Mouse (Mus musculus): Measurements from ENCODE around the gene Prkcb. TPM values are rescaled to one million over a fixed set of nuclear protein-coding genes. Genes with fewer than 3 reads are reported as not detected.

Prkcb gene
- polyA plus RNA-seq, 1 experiment: 6.1 TPM

GRCm38 (mm10) chr7:122388858-122389257, 100.3 kb downstream of the Prkcb start:
- 72% methylated on average over 5 of the region's 5 CpGs for WGBS
- TF ChIP-seq CTCF (conservative IDR thresholded peaks at IDR 0.05; ENCODE audit: insufficient read depth, insufficient read length, low read depth, low read length) (no peak), POLR2A (IDR thresholded peaks at IDR 0.05; ENCODE audit: low read depth, low read length) (no peak)

GRCm38 (mm10) chr7:122389633-122390032, 101.1 kb downstream of the Prkcb start:
- Histone ChIP-seq H3K27me3 (replicated peaks; ENCODE audit: control insufficient read depth, insufficient read depth, low read length) (no peaks in the 10 kb centered on the region), H3K4me3 (ENCODE audit: insufficient read depth, low read depth, low read length) (no peak overlapping the region), H3K4me1 (ENCODE audit: control insufficient read depth, insufficient read depth, low read length) (no peaks in the 10 kb centered on the region), H3K27ac (ENCODE audit: insufficient read depth, low read depth, low read length) (no peak overlapping the region), H3K36me3 (ENCODE audit: control insufficient read depth, insufficient read depth, low read length) (no peaks in the 10 kb centered on the region)
- DNase-seq: no peak
- 38% methylated on average over 6 of the region's 6 CpGs for WGBS
- TF ChIP-seq POLR2A (IDR thresholded peaks at IDR 0.05; ENCODE audit: low read depth, low read length) (no peak), CTCF (conservative IDR thresholded peaks at IDR 0.05; ENCODE audit: insufficient read depth, insufficient read length, low read depth, low read length) (no peak)

More at GRCm38 (mm10) chr7:122388858-122389257, 100.3 kb downstream of the Prkcb start:
- no peak for DNase-seq
- Histone ChIP-seq H3K27me3 (replicated peaks; ENCODE audit: control insufficient read depth, insufficient read depth, low read length) (no peaks in the 10 kb centered on the region), H3K36me3 (ENCODE audit: control insufficient read depth, insufficient read depth, low read length) (no peaks in the 10 kb centered on the region), H3K4me1 (ENCODE audit: control insufficient read depth, insufficient read depth, low read length) (no peaks in the 10 kb centered on the region), H3K27ac (ENCODE audit: insufficient read depth, low read depth, low read length) (no peak overlapping the region), H3K4me3 (ENCODE audit: insufficient read depth, low read depth, low read length) (no peak overlapping the region)

GRCm38 (mm10) chr7:122390200-122390599, 101.6 kb downstream of the Prkcb start:
- no peak overlapping the region for H3K27ac ChIP-seq (ENCODE audit: insufficient read depth, low read depth, low read length)
- H3K4me3 ChIP-seq (ENCODE audit: insufficient read depth, low read depth, low read length): no peak overlapping the region
- TF ChIP-seq POLR2A (IDR thresholded peaks at IDR 0.05; ENCODE audit: low read depth, low read length) (no peak), CTCF (conservative IDR thresholded peaks at IDR 0.05; ENCODE audit: insufficient read depth, insufficient read length, low read depth, low read length) (no peak)
- no peaks in the 10 kb centered on the region for H3K4me1 ChIP-seq (ENCODE audit: control insufficient read depth, insufficient read depth, low read length)
- H3K36me3 ChIP-seq (ENCODE audit: control insufficient read depth, insufficient read depth, low read length): no peaks in the 10 kb centered on the region
- no peaks in the 10 kb centered on the region for H3K27me3 ChIP-seq (replicated peaks; ENCODE audit: control insufficient read depth, insufficient read depth, low read length)
- 75% methylated on average over 5 of the region's 5 CpGs for WGBS
- no peak for DNase-seq

GRCm38 (mm10) chr7:122390683-122391082, 102.1 kb downstream of the Prkcb start:
- Histone ChIP-seq H3K4me1 (ENCODE audit: control insufficient read depth, insufficient read depth, low read length) (no peaks in the 10 kb centered on the region), H3K4me3 (ENCODE audit: insufficient read depth, low read depth, low read length) (no peak overlapping the region), H3K27me3 (replicated peaks; ENCODE audit: control insufficient read depth, insufficient read depth, low read length) (no peaks in the 10 kb centered on the region), H3K36me3 (ENCODE audit: control insufficient read depth, insufficient read depth, low read length) (no peaks in the 10 kb centered on the region), H3K27ac (ENCODE audit: insufficient read depth, low read depth, low read length) (no peak overlapping the region)
- no peak for DNase-seq
- TF ChIP-seq POLR2A (IDR thresholded peaks at IDR 0.05; ENCODE audit: low read depth, low read length) (no peak), CTCF (conservative IDR thresholded peaks at IDR 0.05; ENCODE audit: insufficient read depth, insufficient read length, low read depth, low read length) (no peak)
- WGBS: 70% methylated on average over 4 of the region's 4 CpGs

GRCm38 (mm10) chr7:122391382-122391781, 102.8 kb downstream of the Prkcb start:
- no peak for TF ChIP-seq CTCF (conservative IDR thresholded peaks at IDR 0.05; ENCODE audit: insufficient read depth, insufficient read length, low read depth, low read length)
- no peak for TF ChIP-seq POLR2A (IDR thresholded peaks at IDR 0.05; ENCODE audit: low read depth, low read length)
- H3K4me3 ChIP-seq (ENCODE audit: insufficient read depth, low read depth, low read length): no peak overlapping the region
- DNase-seq: no peak
- H3K27ac ChIP-seq (ENCODE audit: insufficient read depth, low read depth, low read length): no peak overlapping the region
- WGBS: 77% methylated on average over 3 of the region's 3 CpGs
- H3K27me3 ChIP-seq (replicated peaks; ENCODE audit: control insufficient read depth, insufficient read depth, low read length): no peaks in the 10 kb centered on the region
- no peaks in the 10 kb centered on the region for H3K4me1 ChIP-seq (ENCODE audit: control insufficient read depth, insufficient read depth, low read length)
- no peaks in the 10 kb centered on the region for H3K36me3 ChIP-seq (ENCODE audit: control insufficient read depth, insufficient read depth, low read length)

DNA sequence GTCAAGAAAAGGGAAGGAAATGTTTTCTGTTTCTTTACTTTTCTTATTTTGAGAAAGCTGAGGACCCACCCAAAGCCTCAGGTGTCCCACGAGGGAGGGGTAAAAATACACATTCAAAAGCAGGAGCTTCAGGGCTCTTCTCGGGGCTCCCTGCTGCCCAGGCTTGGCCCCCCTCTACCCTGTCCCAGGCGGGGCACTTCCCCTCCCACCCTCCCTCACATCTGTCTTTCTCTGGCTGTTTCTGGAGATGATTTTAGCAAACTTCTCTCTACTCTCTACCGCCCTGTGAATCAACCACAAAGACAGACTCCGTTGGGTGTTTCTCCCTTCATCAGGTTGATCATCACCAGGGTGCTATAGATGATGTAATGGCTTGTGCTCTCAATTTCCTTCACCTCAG, 105.4 kb downstream of the Prkcb start:
- Histone ChIP-seq H3K4me1 (ENCODE audit: control insufficient read depth, insufficient read depth, low read length) (no peaks in the 10 kb centered on the region), H3K27me3 (replicated peaks; ENCODE audit: control insufficient read depth, insufficient read depth, low read length) (no peaks in the 10 kb centered on the region), H3K27ac (ENCODE audit: insufficient read depth, low read depth, low read length) (no peak overlapping the region), H3K36me3 (ENCODE audit: control insufficient read depth, insufficient read depth, low read length) (no peaks in the 10 kb centered on the region), H3K4me3 (ENCODE audit: insufficient read depth, low read depth, low read length) (no peak overlapping the region)
- TF ChIP-seq CTCF (conservative IDR thresholded peaks at IDR 0.05; ENCODE audit: insufficient read depth, insufficient read length, low read depth, low read length) (no peak), POLR2A (IDR thresholded peaks at IDR 0.05; ENCODE audit: low read depth, low read length) (no peak)
- no peak for DNase-seq
- WGBS: 53% methylated on average over 5 of the region's 5 CpGs

DNA sequence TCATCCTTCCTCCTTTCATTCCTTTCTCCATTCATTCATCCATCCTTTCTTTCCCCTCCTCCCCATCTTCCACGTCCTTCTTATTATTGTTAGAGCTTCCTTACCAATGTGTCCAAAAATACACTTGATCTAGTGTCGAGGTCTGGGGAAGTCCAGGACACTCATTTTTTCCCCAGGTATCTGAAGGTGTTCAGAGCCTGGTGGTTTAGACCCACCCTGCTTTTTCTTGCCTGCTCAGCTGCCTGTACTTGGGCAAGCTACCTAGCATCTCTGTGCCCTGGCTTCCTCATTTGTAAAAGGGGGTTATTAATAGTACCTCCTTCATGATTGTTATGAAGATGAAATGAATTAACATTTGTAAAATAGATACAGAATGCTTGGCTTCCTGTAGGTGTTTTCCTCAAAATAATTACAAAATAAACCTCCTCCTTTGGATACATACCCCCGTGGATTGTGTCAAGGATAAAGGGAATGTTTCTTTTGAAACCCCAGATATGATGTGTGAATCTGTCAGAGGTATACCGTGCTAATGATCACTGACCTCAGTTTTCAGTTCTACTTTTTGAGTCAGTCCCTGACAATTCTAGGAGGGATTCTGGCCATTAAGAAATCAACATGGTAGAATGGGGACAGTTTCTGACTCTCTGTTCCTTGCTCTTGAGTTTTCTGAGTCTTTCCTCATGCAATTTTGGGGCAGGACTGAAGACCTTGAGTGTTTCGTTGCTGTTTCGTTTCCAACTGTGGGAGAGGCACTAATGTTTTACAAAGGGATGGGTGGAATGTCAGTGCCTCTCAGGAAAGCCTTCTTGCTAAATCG, 106.8 kb downstream of the Prkcb start:
- no peaks in the 10 kb centered on the region for H3K36me3 ChIP-seq (ENCODE audit: control insufficient read depth, insufficient read depth, low read length)
- no peak overlapping the region for H3K4me3 ChIP-seq (ENCODE audit: insufficient read depth, low read depth, low read length)
- no peaks in the 10 kb centered on the region for H3K27me3 ChIP-seq (replicated peaks; ENCODE audit: control insufficient read depth, insufficient read depth, low read length)
- TF ChIP-seq POLR2A (IDR thresholded peaks at IDR 0.05; ENCODE audit: low read depth, low read length): no peak
- no peak for TF ChIP-seq CTCF (conservative IDR thresholded peaks at IDR 0.05; ENCODE audit: insufficient read depth, insufficient read length, low read depth, low read length)
- H3K4me1 ChIP-seq (ENCODE audit: control insufficient read depth, insufficient read depth, low read length): no peaks in the 10 kb centered on the region
- no peak for DNase-seq
- H3K27ac ChIP-seq (ENCODE audit: insufficient read depth, low read depth, low read length): no peak overlapping the region
- WGBS: 68% methylated on average over 7 of the region's 7 CpGs
